Mouse (Mus musculus) liver (tissue): ENCODE data around the gene Thsd7b.
"Not testable (repeated sequence)": the region's sequence is repeated elsewhere in the genome, so short reads cannot be mapped to it uniquely, and the experiment has no call there.

ENCODE experiments used
- DNase-seq: peaks from one replicate; pipeline ENCODE4 v3.0.0-alpha.2; 2020; ENCODE audit warnings: mixed read lengths

Thsd7b gene

GRCm38 (mm10) chr1:130113549-130113948 is 840.4 kb downstream of the Thsd7b start:
- peak; percentile 23 for DNase-seq

GRCm38 (mm10) chr1:130130901-130131300 is 857.8 kb downstream of the Thsd7b start:
- DNase-seq, result no peak

GRCm38 (mm10) chr1:130166187-130166586 is 893.1 kb downstream of the Thsd7b start:
- no peak for DNase-seq

- no peak for DNase-seq
Measured at GRCm38 (mm10) chr1:130167260-130167659, 894.2 kb downstream of the Thsd7b start.

- DNase-seq, result no peak
Measured at GRCm38 (mm10) chr1:130169875-130170274, 896.8 kb downstream of the Thsd7b start.

- DNase-seq, result no peak
Measured at GRCm38 (mm10) chr1:130170290-130170689, 897.2 kb downstream of the Thsd7b start.

- DNase-seq, result not testable (repeated sequence)
Measured at GRCm38 (mm10) chr1:130186836-130187235, 913.7 kb downstream of the Thsd7b start.

- DNase-seq, result peak; percentile 26
Measured at GRCm38 (mm10) chr1:130192190-130193028, 919.3 kb downstream of the Thsd7b start.

GRCm38 (mm10) chr1:130217404-130217803 is 944.3 kb downstream of the Thsd7b start:
- no peak for DNase-seq

GRCm38 (mm10) chr1:130222904-130223303 is 949.8 kb downstream of the Thsd7b start:
- no peak for DNase-seq

- DNase-seq, result no peak
Measured at GRCm38 (mm10) chr1:130245563-130245962, 972.5 kb downstream of the Thsd7b start.

GRCm38 (mm10) chr1:130246264-130246663 is 973.2 kb downstream of the Thsd7b start:
- not testable (repeated sequence) for DNase-seq

GRCm38 (mm10) chr1:130246930-130247329 is 973.8 kb downstream of the Thsd7b start:
- not testable (repeated sequence) for DNase-seq

GRCm38 (mm10) chr1:130262046-130262445 is 988.9 kb downstream of the Thsd7b start:
- no peak for DNase-seq
